Mouse (Mus musculus): ENCODE data around the gene Peak1.

GRCm38 (mm10) chr9:56309079-56309478 is 108.8 kb downstream of the Peak1 start:
- no peak for TF ChIP-seq TAL1 (IDR thresholded peaks at IDR 0.05; ENCODE audit: low read length)
- TF ChIP-seq GATA1 (IDR thresholded peaks at IDR 0.05; ENCODE audit: low read length), result no peak

Data from erythroblast, embryonic 14.5 days (primary cell).